Mouse (Mus musculus) brain, embryonic 14.5 days (tissue): ENCODE measurements around the gene Bcl2l2.

Experiments used
- CTCF ChIP-seq: fragments of 200-500 bp; IDR thresholded peaks from 2 replicates; pipeline ENCODE4 v1.5.1; 2012; ENCODE audit warnings: inconsistent platforms, mild to moderate bottlenecking, moderate library complexity, borderline replicate concordance; ENCODE audit not compliant: insufficient read depth, insufficient read length; ENCODE audit errors: extremely low read depth
- POLR2A ChIP-seq: fragments of 200-500 bp; IDR thresholded peaks from 2 replicates; pipeline ENCODE4 v1.6.1; 2012; ENCODE audit warnings: mild to moderate bottlenecking, inconsistent platforms, borderline replicate concordance; ENCODE audit not compliant: poor library complexity, insufficient read depth, insufficient read length, severe bottlenecking; ENCODE audit errors: extremely low read depth

GRCm38 (mm10) chr14:54884022-54884712, 990 bp downstream of the Bcl2l2 start:
- TF ChIP-seq POLR2A (no peak), CTCF (no peak)
